In the genomic region with DNA sequence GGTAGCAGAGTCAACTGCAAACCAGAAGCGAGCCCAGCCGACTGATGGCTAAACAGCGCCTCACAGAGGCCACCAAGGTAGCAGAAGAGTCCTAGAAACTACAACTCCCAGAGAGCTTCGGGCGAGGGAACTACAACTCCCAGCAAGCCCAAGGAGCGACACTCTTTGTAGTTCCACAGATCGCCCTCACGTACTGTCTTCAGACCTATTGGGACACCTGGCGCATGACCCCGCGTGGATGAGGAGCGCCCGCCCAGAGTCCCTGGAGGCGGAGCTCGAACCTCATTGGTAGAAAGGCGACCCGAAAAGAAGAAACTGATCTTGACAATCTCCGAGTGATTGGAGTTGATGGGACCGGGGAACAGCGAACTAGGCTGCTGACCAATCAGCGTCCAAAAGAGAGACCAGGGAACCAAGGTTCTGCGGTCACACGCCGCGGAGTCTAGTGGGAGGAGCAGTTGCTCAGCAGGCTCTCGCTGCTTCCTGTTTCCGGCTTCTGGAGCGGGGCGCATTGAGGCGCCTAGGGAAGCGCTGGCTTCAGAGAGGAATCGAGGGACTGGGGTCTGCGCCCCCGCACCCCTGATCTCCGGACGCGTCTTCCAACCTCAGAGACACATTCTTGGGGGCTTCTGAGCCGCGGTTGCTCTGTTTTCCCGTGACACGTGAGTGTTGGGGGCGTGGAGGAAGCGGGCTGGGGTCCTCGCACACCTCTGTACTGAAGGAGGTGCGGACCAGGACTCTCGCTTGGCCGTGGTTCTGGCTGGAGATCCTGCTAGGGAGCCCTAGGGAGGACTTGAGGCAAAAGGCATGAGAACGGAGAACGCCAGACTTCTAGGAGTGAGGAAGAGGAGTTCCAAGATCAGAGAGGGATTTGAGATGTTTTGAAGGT, we compare ENCODE assay signal across 1 mouse cellular context.
TF ChIP-seq lines count a peak whose summit lies in the region.

A gene (plus strand): TSS at position 216 of the 889 bp plus-strand sequence.

TF ChIP-seq in MEL, 35 proteins besides CTCF, POLR2A, EP300 and RAD21 (continued from another document):
- peak; percentile 98 for TF ChIP-seq KAT2A (conservative IDR thresholded peaks at IDR 0.05; ENCODE audit: low read depth, low read length)
- TF ChIP-seq CHD2 (IDR thresholded peaks at IDR 0.05; ENCODE audit: low read length), result peak; percentile 63
- peak; percentile 70 for TF ChIP-seq NRF1 (IDR thresholded peaks at IDR 0.05; ENCODE audit: insufficient read depth, low read depth, low read length, poor library complexity, severe bottlenecking)
- TF ChIP-seq TAL1 (IDR thresholded peaks at IDR 0.05; ENCODE audit: low read length), result no peak
- peak; percentile 93 for TF ChIP-seq MXI1 (IDR thresholded peaks at IDR 0.05; ENCODE audit: low read depth, low read length)
- TF ChIP-seq MAFK (IDR thresholded peaks at IDR 0.05; ENCODE audit: borderline replicate concordance, low read depth, low read length), result no peak
- TF ChIP-seq TCF12 (IDR thresholded peaks at IDR 0.05; ENCODE audit: low read depth, low read length), result peak; percentile 21; the same call in 1 of the 2 replicates
- TF ChIP-seq MAZ (IDR thresholded peaks at IDR 0.05; ENCODE audit: low read depth, low read length), result peak; percentile 60; the same call in 1 of the 2 replicates
- peak; percentile 39 for TF ChIP-seq ETS1 (IDR thresholded peaks at IDR 0.05; ENCODE audit: low read depth, low read length)
- TF ChIP-seq NELFE (IDR thresholded peaks at IDR 0.05; ENCODE audit: low read depth, low read length), result peak; percentile 89
